In the genomic region with DNA sequence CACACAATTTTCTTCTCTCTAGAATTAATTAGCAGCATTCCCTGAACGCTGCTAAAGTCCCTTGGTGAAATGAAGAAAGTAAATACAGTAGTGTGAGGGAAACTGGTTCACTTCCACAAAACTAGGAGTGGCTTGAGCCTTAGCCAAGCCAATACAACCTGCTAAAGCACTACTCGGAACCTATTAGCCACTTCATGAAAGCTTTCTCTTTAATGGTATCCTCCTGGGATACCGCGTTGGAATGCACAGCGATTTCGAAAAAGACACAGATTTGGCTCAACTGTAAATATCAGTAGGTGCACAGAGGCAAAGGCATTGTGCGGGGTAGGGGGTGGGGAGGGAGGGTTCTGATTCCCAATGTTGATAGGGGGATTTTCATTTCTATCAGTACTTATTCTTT, we compare ENCODE assay signal across 18 mouse cellular contexts. TPM values are rescaled to one million over a fixed set of nuclear protein-coding genes. Genes with fewer than 3 reads are reported as not detected.
DNase-seq lines count a peak whose midpoint lies in the region; ATAC-seq and TF ChIP-seq lines count a peak whose summit lies in the region.
"Had no signal": no experiment of that assay in that cellular context is flagged by ENCODE, and none has a peak within 500 bp of the region (broad histone marks: within the 10 kb centered on the region; RNA-seq: fewer than 3 reads in every experiment).

No protein-coding gene starts in this region.

- no peak for ATAC-seq in stomach, postnatal 0 days (ENCODE audit: low FRiP score, low TSS enrichment)

- no peak for TF ChIP-seq CTCF in brain, embryonic 14.5 days (IDR thresholded peaks at IDR 0.05; ENCODE audit: borderline replicate concordance, extremely low read depth, insufficient read depth, insufficient read length)
- no peak for TF ChIP-seq CTCF in stomach, postnatal 0 days (IDR thresholded peaks at IDR 0.05; ENCODE audit: low read depth)

- no peak overlapping the region for H3K4me2 ChIP-seq in stomach, postnatal 0 days (replicated peaks; ENCODE audit: low read depth)

- 0 out of 2 replicates have a peak, but pooled peaks cover 2% of the 10 kb centered on the region for H3K4me1 ChIP-seq in stomach, postnatal 0 days (replicated peaks; ENCODE audit: control insufficient read depth, insufficient read depth)

- peak overlapping the region; percentile 80; the same call in 1 of the 2 replicates for H3K27ac ChIP-seq in stomach, postnatal 0 days (replicated peaks)
- H3K27ac ChIP-seq: hindbrain, embryonic 13.5 days had no signal

- no peak overlapping the region for H3K4me3 ChIP-seq in stomach, postnatal 0 days (ENCODE audit: low read depth, low read length)

- TF ChIP-seq POLR2A in brain, embryonic 14.5 days (IDR thresholded peaks at IDR 0.05; ENCODE audit: borderline replicate concordance, extremely low read depth, insufficient read depth, insufficient read length, poor library complexity, severe bottlenecking) = no peak

- 74% methylated on average over 7 of the region's 7 CpGs for WGBS in stomach, postnatal 0 days

- DNase-seq in adrenal gland, postnatal 10 days = peak; percentile 26
- DNase-seq in adrenal gland, postnatal 25 days = no peak
- DNase-seq in lung, postnatal 36 days = peak; percentile 18
- no peak for DNase-seq in lung, postnatal 25 days (ENCODE audit: low spot score)
- DNase-seq in brain, embryonic 14.5 days (ENCODE audit: low read depth) = peak; percentile 63
- no peak for DNase-seq in stomach, postnatal 0 days (ENCODE audit: low spot score)
- no peak for DNase-seq in right cerebral cortex, adult 18-20 months
- DNase-seq: adrenal gland, postnatal 36 days; B cell, adult 2 months; cerebellum, adult 18-20 months; cerebellum, postnatal 36 days; gastrocnemius, postnatal 10 days; heart, adult 18-20 months; heart, postnatal 10 days had no signal

- no peaks in the 10 kb centered on the region for H3K9me3 ChIP-seq in stomach, postnatal 0 days (ENCODE audit: control insufficient read depth, low read length)
- H3K9me3 ChIP-seq: forebrain, embryonic 15.5 days; heart, embryonic 10.5 days; hindbrain, embryonic 13.5 days had no signal

- no peak for TF ChIP-seq EP300 in stomach, postnatal 0 days (optimal IDR thresholded peaks at IDR 0.05)

- H3K9ac ChIP-seq in stomach, postnatal 0 days (ENCODE audit: low read length) = no peak overlapping the region

- no peaks in the 10 kb centered on the region for H3K36me3 ChIP-seq in stomach, postnatal 0 days (ENCODE audit: control insufficient read depth, insufficient read depth, low read length)
- H3K36me3 ChIP-seq: forebrain, embryonic 15.5 days; G1E; heart, embryonic 10.5 days; hindbrain, embryonic 13.5 days had no signal

- H3K27me3 ChIP-seq in stomach, postnatal 0 days (ENCODE audit: control insufficient read depth, insufficient read depth, low read length) = no peaks in the 10 kb centered on the region
- H3K27me3 ChIP-seq: forebrain, embryonic 15.5 days had no signal

RNA-seq across cellular contexts. Expression of gene Sh3bgrl2, which starts 0.9 kb away (rescaled TPM):
- total RNA-seq in adrenal gland, postnatal 10 days (2021) = 10 to 100 TPM; 18.4 to 22.7 TPM
- total RNA-seq in adrenal gland, postnatal 25 days (2021) = 14.0 and 15.5 TPM in 2 replicates
- polyA plus RNA-seq in brain, embryonic 14.5 days (2012; rRNA removed) = 8.6 and 9.3 TPM in 2 replicates
- 114 and 117 TPM in 2 replicates for polyA plus RNA-seq in stomach, postnatal 0 days (2015; fragmentation: Nextera tagmentation; extraction: Ambion mirVana)
- polyA plus RNA-seq: G1E had no signal

Comparison
In these comparisons a context has a peak if more than half of its experiments do, and no peak if none do; other contexts are left out.
1. DNase-seq: peak in adrenal gland, postnatal 10 days (single experiment), lung, postnatal 36 days (single experiment) and brain, embryonic 14.5 days (single experiment); none in adrenal gland, postnatal 25 days (single experiment), lung, postnatal 25 days (single experiment), stomach, postnatal 0 days (single experiment) and right cerebral cortex, adult 18-20 months (single experiment).